Mouse (Mus musculus) E14TG2a.4 (cell line): ENCODE measurements around the gene Gpatch8.

Experiments
- H3K27me3 ChIP-seq: 2 replicates; pipeline ENCODE4 v1.6.1; 2014; ENCODE audit warnings: low read length, control low read depth; ENCODE audit not compliant: insufficient read depth
- H3K36me3 ChIP-seq: 2 replicates; pipeline ENCODE4 v1.6.1; 2014; ENCODE audit warnings: low read length, control low read depth; ENCODE audit not compliant: insufficient read depth
- H3K4me1 ChIP-seq: replicated peaks from 2 replicates; pipeline ENCODE4 v1.6.1; 2014; ENCODE audit warnings: low read depth, low read length, control low read depth
- H3K4me3 ChIP-seq: replicated peaks from 2 replicates; pipeline ENCODE4 v1.5.1; 2014; ENCODE audit warnings: mild to moderate bottlenecking, low read length
- H3K9me3 ChIP-seq: 2 replicates; pipeline ENCODE4 v1.6.1; 2014; ENCODE audit warnings: low read length, control low read depth
- CTCF ChIP-seq: conservative IDR thresholded peaks from 2 replicates; pipeline ENCODE4 v1.5.1; 2014; ENCODE audit warnings: low read length
- NANOG ChIP-seq: IDR thresholded peaks from 2 replicates; pipeline ENCODE4 v1.6.1; 2014; ENCODE audit warnings: borderline replicate concordance, low read length, mixed read lengths
- POU5F1 ChIP-seq: IDR thresholded peaks from 2 replicates; pipeline ENCODE4 v1.6.1; 2014; ENCODE audit warnings: low read length, borderline replicate concordance

Gene Gpatch8

GRCm38 (mm10) chr11:102445264-102445890, 110.8 kb downstream of the Gpatch8 start:
- Histone ChIP-seq H3K4me3 (peak overlapping the region; percentile 88), H3K4me1 (peaks cover 70% of the 10 kb centered on the region), H3K27me3 (peaks cover 69% of the 10 kb centered on the region), H3K36me3 (no peaks in the 10 kb centered on the region), H3K9me3 (no peaks in the 10 kb centered on the region)
- TF ChIP-seq NANOG (no peak), CTCF (no peak), POU5F1 (no peak)

- Histone ChIP-seq H3K36me3 (no peaks in the 10 kb centered on the region), H3K4me3 (no peak overlapping the region), H3K9me3 (no peaks in the 10 kb centered on the region), H3K27me3 (peaks cover 67% of the 10 kb centered on the region), H3K4me1 (peaks cover 75% of the 10 kb centered on the region)
- TF ChIP-seq CTCF = no peak
- TF ChIP-seq POU5F1 = no peak
- TF ChIP-seq NANOG = no peak
These were observed 111.4 kb downstream of the Gpatch8 start for GRCm38 (mm10) chr11:102444781-102445180.

GRCm38 (mm10) chr11:102444321-102444720, 111.9 kb downstream of the Gpatch8 start:
- Histone ChIP-seq H3K9me3 (no peaks in the 10 kb centered on the region), H3K4me1 (peaks cover 75% of the 10 kb centered on the region), H3K36me3 (no peaks in the 10 kb centered on the region), H3K4me3 (no peak overlapping the region), H3K27me3 (peaks cover 67% of the 10 kb centered on the region)
- TF ChIP-seq POU5F1 (no peak), CTCF (no peak), NANOG (no peak)

GRCm38 (mm10) chr11:102443740-102444139, 112.5 kb downstream of the Gpatch8 start:
- H3K27me3 ChIP-seq = peaks cover 68% of the 10 kb centered on the region
- peaks cover 75% of the 10 kb centered on the region for H3K4me1 ChIP-seq
- TF ChIP-seq CTCF = no peak
- TF ChIP-seq POU5F1 = no peak
- TF ChIP-seq NANOG = no peak
- no peaks in the 10 kb centered on the region for H3K36me3 ChIP-seq
- no peaks in the 10 kb centered on the region for H3K9me3 ChIP-seq
- no peak overlapping the region for H3K4me3 ChIP-seq

- Histone ChIP-seq H3K9me3 (no peaks in the 10 kb centered on the region), H3K36me3 (no peaks in the 10 kb centered on the region), H3K4me1 (peaks cover 66% of the 10 kb centered on the region), H3K27me3 (peaks cover 65% of the 10 kb centered on the region), H3K4me3 (no peak overlapping the region)
- TF ChIP-seq NANOG = no peak
- TF ChIP-seq CTCF = no peak
- no peak for TF ChIP-seq POU5F1
These were observed 114.1 kb downstream of the Gpatch8 start for GRCm38 (mm10) chr11:102442089-102442488.

- TF ChIP-seq POU5F1 (no peak), CTCF (peak; percentile 92)
- H3K4me1 ChIP-seq = peaks cover 68% of the 10 kb centered on the region
- H3K9me3 ChIP-seq = no peaks in the 10 kb centered on the region
- H3K4me3 ChIP-seq = no peak overlapping the region
- H3K27me3 ChIP-seq = peaks cover 59% of the 10 kb centered on the region
- peaks cover 2% of the 10 kb centered on the region for H3K36me3 ChIP-seq
These were observed 114.8 kb downstream of the Gpatch8 start for GRCm38 (mm10) chr11:102441434-102441833.

- Histone ChIP-seq H3K4me1 (peaks cover 68% of the 10 kb centered on the region), H3K36me3 (peaks cover 14% of the 10 kb centered on the region), H3K27me3 (peaks cover 47% of the 10 kb centered on the region), H3K4me3 (peak overlapping the region; percentile 46; the same call in 1 of the 2 replicates), H3K9me3 (no peaks in the 10 kb centered on the region)
- TF ChIP-seq CTCF (no peak), POU5F1 (no peak), NANOG (no peak)
These were observed 115.9 kb downstream of the Gpatch8 start for GRCm38 (mm10) chr11:102440255-102440654.

GRCm38 (mm10) chr11:102439093-102440082, 116.8 kb downstream of the Gpatch8 start:
- peak overlapping the region; percentile 90 for H3K4me3 ChIP-seq
- TF ChIP-seq NANOG = no peak
- TF ChIP-seq CTCF = no peak
- TF ChIP-seq POU5F1 = no peak
- no peaks in the 10 kb centered on the region for H3K9me3 ChIP-seq
- peaks cover 65% of the 10 kb centered on the region for H3K4me1 ChIP-seq
- peaks cover 40% of the 10 kb centered on the region for H3K27me3 ChIP-seq
- H3K36me3 ChIP-seq = peaks cover 23% of the 10 kb centered on the region
